Mouse (Mus musculus) thymus, postnatal 14 days (tissue): ENCODE measurements around the gene Tmc1.

Experiments used
- DNase-seq: peaks from one replicate; pipeline ENCODE4 v3.0.0; 2021

Tmc1 gene

GRCm38 (mm10) chr19:20797558-20798101 lies 156.4 kb downstream of the Tmc1 start:
- peak; percentile 5 for DNase-seq

- DNase-seq: no peak
Observed at GRCm38 (mm10) chr19:20796001-20796400, 158.0 kb downstream of the Tmc1 start.

DNA sequence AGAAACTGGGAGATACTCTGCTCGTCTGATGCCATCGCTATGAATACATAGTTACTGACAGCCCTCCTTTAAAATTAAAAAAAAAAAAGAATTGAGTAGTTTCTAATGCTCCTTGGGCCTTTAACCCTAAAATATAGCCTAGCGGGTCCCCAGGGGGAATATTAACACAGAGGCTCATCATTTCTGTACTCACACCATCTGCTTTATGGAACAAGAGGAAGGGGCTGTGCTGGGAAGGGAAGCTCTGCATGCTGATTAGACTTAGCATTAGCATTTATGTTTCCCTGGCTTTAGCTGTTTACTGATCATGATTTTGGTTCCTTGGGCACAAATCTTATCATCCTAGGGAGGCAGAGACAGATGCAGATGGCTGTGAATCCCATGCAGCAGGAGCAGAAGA lies 159.0 kb downstream of the Tmc1 start:
- DNase-seq: no peak

DNA sequence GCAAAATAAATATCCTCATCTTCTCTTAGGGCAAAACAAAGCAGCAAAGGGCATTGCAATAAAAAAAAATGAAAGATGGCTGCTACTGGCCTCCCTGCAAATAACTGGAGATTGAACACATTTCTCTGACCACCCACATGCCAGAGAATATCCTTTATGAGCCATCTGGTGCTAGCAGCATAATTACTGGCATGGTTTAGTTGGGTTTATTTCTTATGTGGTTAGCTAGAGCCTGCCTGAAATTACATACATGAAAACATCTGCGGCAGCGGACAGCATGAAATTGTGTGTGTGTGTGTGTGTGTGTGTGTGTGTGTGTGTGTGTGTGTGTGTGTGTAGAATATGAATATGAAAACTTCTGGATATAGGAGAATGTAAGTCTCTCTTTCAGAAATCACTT lies 161.2 kb downstream of the Tmc1 start:
- no peak for DNase-seq

GRCm38 (mm10) chr19:20787289-20787688 lies 166.7 kb downstream of the Tmc1 start:
- no peak for DNase-seq

GRCm38 (mm10) chr19:20775681-20776080 lies 178.3 kb downstream of the Tmc1 start:
- no peak for DNase-seq

DNA sequence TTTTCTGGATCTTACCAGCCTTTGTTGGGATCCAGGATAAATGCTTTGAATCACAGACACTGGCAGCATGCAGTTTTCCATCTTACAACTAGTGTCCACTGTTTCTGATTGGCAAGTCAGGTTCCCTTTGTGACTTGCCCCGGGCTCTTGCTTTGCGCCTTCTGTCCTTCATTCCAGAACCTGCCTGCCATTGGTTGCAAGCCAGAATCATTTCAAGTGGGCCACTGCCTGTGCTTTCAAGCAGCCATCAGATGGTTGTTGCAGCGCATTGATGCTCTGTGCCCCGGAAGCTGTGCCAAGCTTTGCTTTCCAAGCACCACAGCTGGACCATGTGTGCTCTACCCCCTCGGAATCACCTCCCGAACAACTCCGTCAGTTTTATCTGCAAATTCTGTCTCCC lies 180.1 kb downstream of the Tmc1 start:
- no peak for DNase-seq

DNA sequence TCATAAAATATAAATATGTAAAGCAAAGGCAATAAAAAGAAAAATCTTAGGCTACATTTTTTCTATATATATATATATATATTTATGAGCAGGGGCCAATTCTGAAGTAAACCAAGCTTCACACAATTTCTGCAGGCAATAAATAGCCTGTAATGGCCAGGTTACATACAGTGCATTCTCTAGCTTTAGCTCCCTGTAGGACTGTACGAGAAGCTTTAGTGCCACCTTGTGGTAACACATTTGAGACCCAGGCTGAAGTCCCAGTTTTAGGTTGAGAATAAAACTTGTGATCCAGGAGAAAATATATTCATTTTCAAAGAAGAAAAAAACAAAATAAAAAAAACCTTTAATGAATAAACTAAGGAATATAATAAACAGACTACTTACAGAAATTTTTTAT lies 189.8 kb downstream of the Tmc1 start:
- DNase-seq: no peak

GRCm38 (mm10) chr19:20761675-20762426 lies 192.2 kb downstream of the Tmc1 start:
- DNase-seq: no peak

- no peak for DNase-seq
Observed at GRCm38 (mm10) chr19:20761119-20761518, 192.9 kb downstream of the Tmc1 start.

DNA sequence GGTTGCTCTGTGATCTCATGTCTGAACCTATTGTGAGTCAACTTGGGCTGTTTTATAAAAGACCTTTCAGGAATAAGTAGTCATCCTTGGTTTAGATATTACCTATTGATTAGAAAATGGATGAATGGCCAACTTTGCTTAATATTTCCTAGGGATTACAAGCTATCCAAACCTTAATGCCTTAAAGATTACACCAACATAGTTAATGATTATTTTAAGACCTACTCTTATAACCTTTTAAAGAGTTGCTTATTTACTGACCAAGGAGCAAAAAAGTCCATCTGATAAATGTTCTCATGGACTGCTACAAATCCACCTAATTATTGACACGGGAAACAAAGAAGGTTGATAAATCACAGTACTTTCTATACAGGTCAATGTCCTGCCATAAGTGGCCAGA lies 209.4 kb downstream of the Tmc1 start:
- DNase-seq: no peak
